Mouse (Mus musculus) right cerebral cortex, adult 2 months (tissue): Measurements from ENCODE around the gene Dnajc6.

Experiments
- DNase-seq, 2 experiments: peaks; one replicate each; pipeline ENCODE4 v3.0.0; 2021 to 2022; ENCODE audit warnings: low spot score in 2 of 2

The Dnajc6 gene

GRCm38 (mm10) chr4:101684821-101685220 lies 188.4 kb downstream of the Dnajc6 start:
- no peak for DNase-seq

GRCm38 (mm10) chr4:101686227-101686810 lies 189.9 kb downstream of the Dnajc6 start:
- DNase-seq, result no peak

- no peak for DNase-seq
Measured at GRCm38 (mm10) chr4:101689241-101689640, 192.8 kb downstream of the Dnajc6 start.

- DNase-seq, result no peak
Measured at GRCm38 (mm10) chr4:101689645-101690044, 193.2 kb downstream of the Dnajc6 start.
